Comparison of ENCODE assay signal across 9 mouse cellular contexts in the genomic region with DNA sequence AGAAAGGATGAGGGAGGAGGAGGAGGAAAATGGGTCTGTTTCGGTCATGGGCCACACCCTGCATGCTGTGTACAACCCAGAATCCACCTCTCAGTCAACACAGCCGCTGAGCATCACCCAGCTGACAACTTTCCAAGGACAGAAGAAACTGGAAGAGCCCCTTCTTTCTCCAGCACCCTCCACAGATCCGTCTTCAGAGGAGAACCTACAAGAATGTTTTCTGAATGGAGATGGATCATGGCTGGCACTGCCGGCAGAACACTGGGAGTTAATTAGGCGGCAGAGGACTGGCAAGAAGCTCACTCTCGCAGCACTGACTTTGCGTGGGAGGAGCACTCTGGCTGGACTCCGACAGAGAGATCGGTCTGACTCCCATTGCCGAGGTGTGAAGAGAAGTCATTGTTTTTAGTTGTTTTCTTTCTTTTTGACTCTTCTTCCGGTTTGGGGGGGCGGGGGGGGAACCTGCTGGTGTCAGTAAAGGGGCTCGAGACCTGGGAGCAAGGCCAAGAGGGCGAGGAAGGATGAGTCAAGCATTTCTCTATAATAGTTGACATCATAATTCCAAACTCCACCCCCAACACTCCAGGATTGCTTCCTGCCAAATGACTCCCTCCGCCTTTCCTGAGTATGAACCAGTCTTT. TPM values are rescaled to one million over a fixed set of nuclear protein-coding genes. Genes with fewer than 3 reads are reported as not detected.
DNase-seq lines count a peak whose midpoint lies in the region; ATAC-seq and TF ChIP-seq lines count a peak whose summit lies in the region.
"Had no signal": no experiment of that assay in that cellular context is flagged by ENCODE, and none has a peak within 500 bp of the region (broad histone marks: within the 10 kb centered on the region; RNA-seq: fewer than 3 reads in every experiment).

No protein-coding gene starts in this region.

- TF ChIP-seq EP300 in stomach, postnatal 0 days (optimal IDR thresholded peaks at IDR 0.05) = no peak

- H3K9me3 ChIP-seq in kidney, embryonic 16.5 days (ENCODE audit: low read length) = no peaks in the 10 kb centered on the region
- no peaks in the 10 kb centered on the region for H3K9me3 ChIP-seq in stomach, postnatal 0 days (ENCODE audit: control insufficient read depth, low read length)
- no peaks in the 10 kb centered on the region for H3K9me3 ChIP-seq in hindbrain, embryonic 10.5 days

- H3K27me3 ChIP-seq in kidney, embryonic 16.5 days (ENCODE audit: insufficient read depth, low read length) = no peaks in the 10 kb centered on the region
- H3K27me3 ChIP-seq in stomach, postnatal 0 days (ENCODE audit: control insufficient read depth, insufficient read depth, low read length) = no peaks in the 10 kb centered on the region
- H3K27me3 ChIP-seq in hindbrain, embryonic 10.5 days (ENCODE audit: insufficient read depth, poor library complexity, severe bottlenecking) = peaks cover 60% of the 10 kb centered on the region

- no peak for ATAC-seq in kidney, embryonic 16.5 days (ENCODE audit: low FRiP score, low TSS enrichment)
- no peak for ATAC-seq in stomach, postnatal 0 days (ENCODE audit: low FRiP score, low TSS enrichment)

- H3K4me3 ChIP-seq in kidney, embryonic 16.5 days (ENCODE audit: low read length) = 0 out of 2 replicates have a peak overlapping the region, but pooled peaks have one; percentile 7
- 0 out of 2 replicates have a peak overlapping the region, but pooled peaks have one; percentile 17 for H3K4me3 ChIP-seq in stomach, postnatal 0 days (ENCODE audit: low read depth, low read length)
- no peak overlapping the region for H3K4me3 ChIP-seq in hindbrain, embryonic 10.5 days

- no peak overlapping the region for H3K9ac ChIP-seq in kidney, embryonic 16.5 days (replicated peaks; ENCODE audit: low read length)
- no peak overlapping the region for H3K9ac ChIP-seq in stomach, postnatal 0 days (ENCODE audit: low read length)

- WGBS in kidney, embryonic 16.5 days = 30% methylated on average over 15 of the region's 15 CpGs
- 33% methylated on average over 15 of the region's 15 CpGs for WGBS in stomach, postnatal 0 days
- 56% methylated on average over 15 of the region's 15 CpGs for WGBS in hindbrain, embryonic 10.5 days

- H3K36me3 ChIP-seq in kidney, embryonic 16.5 days (ENCODE audit: insufficient read depth, low read length) = no peaks in the 10 kb centered on the region
- H3K36me3 ChIP-seq in stomach, postnatal 0 days (ENCODE audit: control insufficient read depth, insufficient read depth, low read length) = no peaks in the 10 kb centered on the region
- H3K36me3 ChIP-seq in hindbrain, embryonic 10.5 days = no peaks in the 10 kb centered on the region

- H3K4me2 ChIP-seq in kidney, embryonic 16.5 days (replicated peaks; ENCODE audit: low read depth, low read length) = peak overlapping the region; percentile 19
- H3K4me2 ChIP-seq in stomach, postnatal 0 days (replicated peaks; ENCODE audit: low read depth) = peak overlapping the region; percentile 37

- TF ChIP-seq CTCF in stomach, postnatal 0 days (IDR thresholded peaks at IDR 0.05; ENCODE audit: low read depth) = no peak

- H3K4me1 ChIP-seq in kidney, embryonic 16.5 days (ENCODE audit: insufficient read depth, low read length) = peaks cover 31% of the 10 kb centered on the region
- no peaks in the 10 kb centered on the region for H3K4me1 ChIP-seq in stomach, postnatal 0 days (replicated peaks; ENCODE audit: control insufficient read depth, insufficient read depth)
- peaks cover 24% of the 10 kb centered on the region for H3K4me1 ChIP-seq in hindbrain, embryonic 10.5 days (replicated peaks)

- DNase-seq in cerebellum, adult 18-20 months = peak; percentile 44 to 53
- DNase-seq in cerebellum, adult 11 months = no peak
- DNase-seq in 416B (ENCODE audit: low read depth) = peak; percentile 27
- DNase-seq in gastrocnemius, postnatal 10 days = peak; percentile 46
- peak; percentile 19 for DNase-seq in stomach, postnatal 0 days (ENCODE audit: low spot score)
- no peak for DNase-seq in hindbrain, embryonic 10.5 days (ENCODE audit: low spot score)
- no peak for DNase-seq in spleen, postnatal 14 days (ENCODE audit: low spot score in 2 of 2)

- H3K27ac ChIP-seq in kidney, embryonic 16.5 days (ENCODE audit: low read length) = no peak overlapping the region
- H3K27ac ChIP-seq in stomach, postnatal 0 days (replicated peaks) = peak overlapping the region; percentile 35
- no peak overlapping the region for H3K27ac ChIP-seq in hindbrain, embryonic 10.5 days

RNA-seq across cellular contexts. Expression of a gene that starts 2.2 kb away (rescaled TPM):
- total RNA-seq in gastrocnemius, postnatal 10 days (2021) = 10 to 100 TPM; 24.5 to 25.9 TPM
- polyA plus RNA-seq in kidney, embryonic 16.5 days (2015; fragmentation: Nextera tagmentation; extraction: Ambion mirVana) = 20.9 and 23.9 TPM in 2 replicates
- polyA plus RNA-seq in stomach, postnatal 0 days (2015; fragmentation: Nextera tagmentation; extraction: Ambion mirVana) = 42.2 and 43.2 TPM in 2 replicates
- polyA plus RNA-seq in hindbrain, embryonic 10.5 days (2016; fragmentation: Nextera tagmentation; extraction: Ambion mirVana) = 33.3 and 38.7 TPM in 2 replicates

RNA-seq across cellular contexts. Expression of a gene that starts 28.6 kb away (rescaled TPM):
- not detected for total RNA-seq in gastrocnemius, postnatal 10 days (2021)
- polyA plus RNA-seq in kidney, embryonic 16.5 days (2015; fragmentation: Nextera tagmentation; extraction: Ambion mirVana) = not detected in 2 replicates
- polyA plus RNA-seq in stomach, postnatal 0 days (2015; fragmentation: Nextera tagmentation; extraction: Ambion mirVana) = not detected in 2 replicates
- polyA plus RNA-seq in hindbrain, embryonic 10.5 days (2016; fragmentation: Nextera tagmentation; extraction: Ambion mirVana) = 0.67 and 5.9 TPM in 2 replicates
- total RNA-seq: neutrophil, adult 5-6 weeks had no signal

Comparison
In these comparisons a context has a peak if more than half of its experiments do, and no peak if none do; other contexts are left out.
1. DNase-seq: peak in cerebellum, adult 18-20 months (2 of 2), 416B (single experiment), gastrocnemius, postnatal 10 days (single experiment) and stomach, postnatal 0 days (single experiment); none in cerebellum, adult 11 months (single experiment), hindbrain, embryonic 10.5 days (single experiment) and spleen, postnatal 14 days (0 of 2).